Mouse (Mus musculus) MEL-GATA-1-ER (cell line): Measurements from ENCODE around the gene Pde1b.

Experiments
- DNase-seq: peaks from one replicate; pipeline ENCODE4 v3.0.0-alpha.2; 2012; ENCODE audit warnings: low read depth; ENCODE audit errors: extremely low read depth

Pde1b gene

GRCm38 (mm10) chr15:103502435-103503250 is at the start of gene Pde1b:
Gene Pde1b, plus strand, starts transcription at chr15:103503034.
- DNase-seq, result no peak

GRCm38 (mm10) chr15:103453551-103454218 is 49.1 kb upstream of the Pde1b start, which contains the start of gene Nckap1l:
Gene Nckap1l, plus strand, starts transcription at chr15:103453794.
- peak; percentile 93 for DNase-seq

- DNase-seq, result no peak
These were observed 48.4 kb upstream of the Pde1b start for GRCm38 (mm10) chr15:103454449-103454848.

GRCm38 (mm10) chr15:103462539-103463261 is 40.1 kb upstream of the Pde1b start:
- DNase-seq, result peak; percentile 65

GRCm38 (mm10) chr15:103471488-103472194 is 31.2 kb upstream of the Pde1b start:
- DNase-seq, result no peak

- DNase-seq, result no peak
These were observed 30.6 kb upstream of the Pde1b start for GRCm38 (mm10) chr15:103472265-103472664.

- DNase-seq, result no peak
These were observed 29.7 kb upstream of the Pde1b start for GRCm38 (mm10) chr15:103473182-103473581.

GRCm38 (mm10) chr15:103473769-103474168 is 29.1 kb upstream of the Pde1b start:
- DNase-seq, result no peak

GRCm38 (mm10) chr15:103479080-103479606 is 23.7 kb upstream of the Pde1b start:
- DNase-seq, result no peak

GRCm38 (mm10) chr15:103480129-103480528 is 22.7 kb upstream of the Pde1b start:
- DNase-seq, result no peak

GRCm38 (mm10) chr15:103482488-103482887 is 20.3 kb upstream of the Pde1b start:
- DNase-seq, result no peak

- DNase-seq, result no peak
These were observed 18.3 kb upstream of the Pde1b start for GRCm38 (mm10) chr15:103484490-103484889.

GRCm38 (mm10) chr15:103485106-103485505 is 17.7 kb upstream of the Pde1b start:
- no peak for DNase-seq

GRCm38 (mm10) chr15:103486658-103487057 is 16.2 kb upstream of the Pde1b start:
- DNase-seq, result no peak

GRCm38 (mm10) chr15:103488336-103488735 is 14.5 kb upstream of the Pde1b start:
- no peak for DNase-seq

GRCm38 (mm10) chr15:103496204-103497140 is 6.4 kb upstream of the Pde1b start:
- no peak for DNase-seq

GRCm38 (mm10) chr15:103498157-103498556 is 4.7 kb upstream of the Pde1b start:
- DNase-seq, result no peak

GRCm38 (mm10) chr15:103500723-103501122 is 2.1 kb upstream of the Pde1b start:
- no peak for DNase-seq

- DNase-seq, result no peak
These were observed 1.6 kb upstream of the Pde1b start for GRCm38 (mm10) chr15:103501186-103501585.

- DNase-seq, result no peak
These were observed 392 bp downstream of the Pde1b start for GRCm38 (mm10) chr15:103503251-103503600.
